Mouse (Mus musculus) gastrocnemius, postnatal 36 days (tissue): ENCODE measurements around the gene Kcnq4. TPM values are rescaled to one million over a fixed set of nuclear protein-coding genes. Genes with fewer than 3 reads are reported as not detected.
A peak's percentile ranks its signal among the peaks of the same experiment; 100 is the strongest.

Experiments
- DNase-seq, 2 experiments: peaks; one replicate each; pipeline ENCODE4 v3.0.0; 2022
- intact Hi-C: fragments of 180-260 bp; cut with DNase I; formaldehyde crosslinking; loops from one replicate; pipeline ENCODE4 v1.15.1; 2025
- total RNA-seq, 2 experiments: library from RNA; stranded (reverse); gene quantifications; 2 replicates each; pipeline ENCODE4 v1.2.3; 2021

Gene Kcnq4
- total RNA-seq, 2 experiments from 2014 or later: 18.6 to 18.9 TPM

DNA sequence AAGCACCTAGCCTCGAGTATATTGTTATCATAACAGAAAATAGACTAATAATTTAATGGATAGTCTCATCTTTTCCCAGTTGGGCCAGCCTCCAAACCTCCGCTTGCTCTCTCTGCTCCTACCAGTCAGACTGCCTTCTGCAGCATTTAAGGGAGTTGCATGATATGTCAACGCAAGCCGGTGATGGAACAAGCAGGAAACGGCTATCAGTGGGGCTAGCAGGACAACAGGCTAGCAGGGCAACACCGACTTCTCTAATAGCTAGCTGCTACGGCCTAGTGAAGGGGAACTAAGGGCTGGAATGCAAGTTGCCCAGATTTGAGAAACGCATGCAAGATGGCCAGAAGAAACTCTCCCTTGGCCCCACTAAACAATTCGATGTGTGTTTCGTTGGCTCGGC, 20.6 kb downstream of the Kcnq4 start:
- DNase-seq: no peak
- intact Hi-C loops: no loop called here

DNA sequence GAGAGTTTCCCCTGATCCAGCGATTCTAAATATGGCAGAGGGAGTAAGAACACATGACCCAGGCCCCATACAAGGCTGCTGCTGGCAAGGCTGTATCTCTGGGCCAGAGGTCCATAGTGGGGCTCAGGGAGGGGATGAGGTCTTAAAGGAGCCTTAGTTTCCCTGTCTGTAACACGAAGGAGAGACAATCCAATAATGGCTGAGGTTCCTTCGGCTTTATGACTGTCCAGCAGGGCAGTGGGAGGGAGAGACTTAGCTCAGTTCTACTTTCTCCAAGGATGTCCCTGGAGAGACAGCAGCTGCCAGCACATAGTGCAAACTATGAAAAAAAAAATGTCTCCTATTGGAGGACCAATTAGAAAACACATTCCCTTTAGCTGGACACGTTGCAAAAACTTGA, 22.2 kb downstream of the Kcnq4 start:
- intact Hi-C loops: no loop called here
- DNase-seq: peak in 1 of 2 experiments; percentile 20

DNA sequence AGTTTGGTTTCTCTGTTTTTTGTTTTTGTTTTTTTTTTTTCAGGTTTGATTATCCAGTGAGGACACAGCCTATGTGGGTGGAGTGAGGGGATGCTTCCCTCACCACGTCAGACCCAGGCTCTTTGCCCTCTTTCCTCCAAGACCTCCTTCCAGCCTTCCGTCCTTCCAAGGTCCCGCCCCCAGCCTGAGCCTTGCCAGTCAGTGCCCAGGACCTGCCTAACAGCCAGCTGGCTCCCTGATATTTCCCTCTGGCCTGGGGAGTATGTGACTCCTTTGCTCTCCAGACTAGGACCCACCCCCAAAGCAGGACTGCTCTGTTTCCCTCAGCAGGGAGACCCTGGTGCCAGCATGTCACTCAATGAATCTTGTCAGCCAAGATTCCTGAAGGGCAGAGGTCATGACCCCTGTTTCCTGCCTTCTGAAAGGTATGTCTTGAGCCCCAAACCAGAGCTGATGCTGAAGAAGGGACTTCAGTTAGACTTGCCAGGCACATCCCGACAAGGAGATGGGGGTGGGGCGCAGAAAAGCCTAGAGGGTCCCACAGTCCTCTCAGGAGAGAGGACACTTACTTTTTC, 22.8 kb downstream of the Kcnq4 start:
- peak in 1 of 2 experiments; percentile 38 for DNase-seq
- intact Hi-C loops: no loop called here

DNA sequence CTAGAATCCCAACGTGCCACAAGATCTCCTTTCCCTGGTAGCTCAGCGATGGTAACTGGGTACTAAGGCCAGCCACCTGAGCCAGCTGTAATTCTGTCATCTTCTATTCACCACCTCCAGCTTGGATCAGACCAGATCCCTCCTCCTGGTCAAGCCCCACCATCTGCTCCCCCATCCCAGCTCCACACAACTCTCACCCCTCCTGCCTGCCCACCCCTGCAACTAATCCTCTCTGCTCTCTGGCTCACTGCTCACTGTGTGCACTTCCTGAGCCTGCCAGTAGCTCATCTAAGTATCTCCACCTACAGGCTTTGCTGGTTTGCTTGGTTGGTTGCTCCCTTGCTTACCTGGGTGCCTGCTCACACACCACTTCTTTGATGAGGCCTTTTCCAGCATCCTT, 26.8 kb downstream of the Kcnq4 start:
- no peak for DNase-seq
- intact Hi-C loops: no loop called here

DNA sequence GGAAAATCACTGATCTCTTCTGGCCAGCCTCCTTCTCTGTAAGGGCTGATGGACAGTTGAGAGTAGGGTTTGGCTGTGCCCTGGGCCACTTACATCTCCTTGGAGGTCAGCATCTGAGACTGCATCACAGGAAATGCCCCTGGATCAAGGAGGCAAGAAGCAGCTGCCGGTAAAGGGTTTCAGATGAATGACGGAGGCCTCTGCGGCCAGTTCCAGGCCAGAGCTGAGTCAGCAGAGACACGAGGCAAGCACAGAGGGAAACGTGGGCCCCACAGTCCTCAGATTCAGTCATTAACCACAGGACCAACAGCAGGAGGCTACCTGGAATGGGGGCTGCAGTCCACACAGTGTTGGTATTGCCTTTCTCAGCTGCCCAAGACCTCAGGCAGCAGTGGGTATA, 29.3 kb downstream of the Kcnq4 start:
- intact Hi-C loops: no loop called here

GRCm38 (mm10) chr4:120717591-120717990, 30.8 kb downstream of the Kcnq4 start:
- DNase-seq: no peak
- intact Hi-C loops: no loop called here

More for the DNA sequence above, 29.3 kb downstream of the Kcnq4 start:
- no peak for DNase-seq

- intact Hi-C loops: no loop called here
- no peak for DNase-seq
Measured at GRCm38 (mm10) chr4:120716765-120717164, 31.6 kb downstream of the Kcnq4 start.

DNA sequence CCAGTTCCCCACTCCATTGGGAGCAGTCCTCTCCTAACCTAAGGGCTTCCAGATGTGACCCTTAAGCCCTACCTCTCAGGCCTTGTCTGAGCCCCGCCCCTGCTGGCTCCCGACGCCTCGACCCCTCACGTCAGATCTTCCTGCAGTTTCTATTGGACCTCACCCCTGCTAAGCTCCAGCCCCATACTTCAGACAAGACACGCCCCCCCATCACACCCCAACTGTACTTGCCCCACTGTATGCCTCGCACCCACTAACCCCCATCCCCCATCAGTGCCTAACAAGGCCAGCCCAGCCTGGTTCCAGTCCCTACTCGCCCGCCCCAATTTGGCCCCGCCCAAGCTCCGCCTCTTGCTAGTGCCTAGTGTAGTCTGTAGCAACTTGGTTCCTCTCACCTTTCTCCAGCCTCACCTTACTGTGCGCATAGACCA, 32.3 kb downstream of the Kcnq4 start:
- DNase-seq: peak in 1 of 2 experiments; percentile 38
- intact Hi-C loops: no loop called here

- intact Hi-C loops: no loop called here
- DNase-seq: no peak
Measured at GRCm38 (mm10) chr4:120713856-120714497, 34.4 kb downstream of the Kcnq4 start.

DNA sequence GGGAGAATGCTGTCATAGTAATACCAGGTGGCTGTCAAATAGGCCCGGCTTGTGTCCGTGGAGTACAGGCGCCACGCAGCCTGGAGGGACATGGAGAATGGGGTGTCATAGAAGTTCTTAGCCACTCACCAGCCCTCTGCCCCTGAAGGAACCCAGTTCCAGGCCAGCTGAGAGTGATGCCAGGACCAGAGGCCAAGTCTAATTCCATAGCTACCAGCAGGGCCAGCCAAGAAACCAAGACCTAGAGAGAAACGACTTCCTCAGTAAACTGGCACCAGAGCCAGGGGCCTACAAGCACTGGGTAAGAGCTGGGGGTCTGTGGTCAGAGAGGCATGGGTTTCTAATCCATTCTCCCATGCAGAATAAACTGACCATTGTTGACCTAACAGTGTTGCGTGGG, 35.4 kb downstream of the Kcnq4 start:
- intact Hi-C loops: no loop called here
- no peak for DNase-seq

DNA sequence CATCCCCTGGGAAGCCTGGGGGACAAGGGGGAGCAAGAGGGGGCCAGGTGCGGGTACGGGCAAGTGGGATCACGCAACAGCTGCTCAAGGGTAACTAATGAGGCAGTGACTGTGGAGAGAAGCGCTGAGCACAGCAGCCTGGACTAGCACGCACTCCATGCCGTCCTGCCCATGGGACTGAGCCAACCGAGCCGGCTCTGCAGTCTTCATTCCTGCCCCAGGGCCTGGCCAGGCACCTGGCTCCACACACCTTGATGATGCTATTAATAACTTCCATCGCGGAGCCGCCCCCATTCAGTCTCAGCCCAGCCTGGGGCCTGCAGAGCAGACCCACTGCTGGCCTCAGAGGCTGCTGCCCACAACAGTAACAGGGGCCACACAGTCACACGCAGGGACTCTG, 36.2 kb downstream of the Kcnq4 start:
- DNase-seq: no peak
- intact Hi-C loops: no loop called here

DNA sequence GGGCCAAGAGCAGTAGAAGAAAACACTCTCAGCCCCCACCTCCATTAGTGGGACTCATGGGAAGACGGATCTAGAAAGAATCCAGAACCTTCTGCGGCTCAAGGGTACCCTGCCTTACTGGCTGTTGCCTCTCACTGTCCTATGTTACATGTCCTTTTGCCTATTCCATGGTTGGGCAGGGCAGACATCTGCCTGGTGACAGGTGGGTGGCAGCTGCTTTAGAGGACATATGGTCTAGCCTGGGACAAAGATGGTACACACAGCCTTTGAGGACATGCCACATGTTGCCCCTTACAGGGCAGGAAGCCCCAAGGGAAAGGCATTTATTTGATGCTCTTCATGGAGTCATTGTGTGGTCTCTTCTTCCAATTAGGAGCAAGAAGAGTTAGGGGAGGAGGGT, 45.9 kb downstream of the Kcnq4 start:
- intact Hi-C loops: no loop called here
- DNase-seq: no peak

GRCm38 (mm10) chr4:120702056-120702455, 46.4 kb downstream of the Kcnq4 start:
- intact Hi-C loops: no loop called here
- peak in 1 of 2 experiments; percentile 28 for DNase-seq

- DNase-seq: peak in 1 of 2 experiments; percentile 58
- intact Hi-C loops: no loop called here
Measured at GRCm38 (mm10) chr4:120701180-120701579, 47.2 kb downstream of the Kcnq4 start.

- intact Hi-C loops: no loop called here
- DNase-seq: no peak
Measured at GRCm38 (mm10) chr4:120697799-120698484, 50.5 kb downstream of the Kcnq4 start.

- intact Hi-C loops: no loop called here
- DNase-seq: no peak
Measured at GRCm38 (mm10) chr4:120697353-120697752, 51.1 kb downstream of the Kcnq4 start.

- intact Hi-C loops: loop anchor here (2.0 kb wide), 1 partner anchor 62 kb away; no protein-coding TSS in a partner anchor
- DNase-seq: peak in 1 of 2 experiments; percentile 65
Measured at GRCm38 (mm10) chr4:120692717-120693116, 55.7 kb downstream of the Kcnq4 start.

- intact Hi-C loops: loop anchor here (5.0 kb wide), 1 partner anchor 198 kb away; no protein-coding TSS in a partner anchor
- no peak for DNase-seq
Measured at GRCm38 (mm10) chr4:120689317-120689716, 59.1 kb downstream of the Kcnq4 start.

DNA sequence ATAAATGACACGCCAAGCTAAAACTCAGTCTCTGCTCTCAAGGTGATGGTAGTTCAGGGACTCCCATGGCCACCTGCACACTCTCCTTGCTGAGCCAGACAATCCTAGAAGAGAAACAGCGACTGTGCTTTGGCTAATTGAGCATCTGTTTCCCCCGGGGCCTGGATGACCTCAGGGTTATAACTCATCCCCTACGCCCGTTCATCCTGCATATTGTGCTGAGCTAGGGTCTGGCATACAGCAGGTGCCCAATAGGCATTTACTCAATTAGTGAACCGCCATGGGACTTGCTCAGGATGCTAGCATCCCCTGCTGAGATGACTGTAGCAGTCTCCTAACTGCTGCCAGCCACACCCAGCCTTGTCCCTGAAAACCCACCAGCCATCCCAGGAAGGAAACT, 61.1 kb downstream of the Kcnq4 start:
- no peak for DNase-seq
- intact Hi-C loops: loop anchor here (5.0 kb wide), 1 partner anchor 200 kb away; no protein-coding TSS in a partner anchor

DNA sequence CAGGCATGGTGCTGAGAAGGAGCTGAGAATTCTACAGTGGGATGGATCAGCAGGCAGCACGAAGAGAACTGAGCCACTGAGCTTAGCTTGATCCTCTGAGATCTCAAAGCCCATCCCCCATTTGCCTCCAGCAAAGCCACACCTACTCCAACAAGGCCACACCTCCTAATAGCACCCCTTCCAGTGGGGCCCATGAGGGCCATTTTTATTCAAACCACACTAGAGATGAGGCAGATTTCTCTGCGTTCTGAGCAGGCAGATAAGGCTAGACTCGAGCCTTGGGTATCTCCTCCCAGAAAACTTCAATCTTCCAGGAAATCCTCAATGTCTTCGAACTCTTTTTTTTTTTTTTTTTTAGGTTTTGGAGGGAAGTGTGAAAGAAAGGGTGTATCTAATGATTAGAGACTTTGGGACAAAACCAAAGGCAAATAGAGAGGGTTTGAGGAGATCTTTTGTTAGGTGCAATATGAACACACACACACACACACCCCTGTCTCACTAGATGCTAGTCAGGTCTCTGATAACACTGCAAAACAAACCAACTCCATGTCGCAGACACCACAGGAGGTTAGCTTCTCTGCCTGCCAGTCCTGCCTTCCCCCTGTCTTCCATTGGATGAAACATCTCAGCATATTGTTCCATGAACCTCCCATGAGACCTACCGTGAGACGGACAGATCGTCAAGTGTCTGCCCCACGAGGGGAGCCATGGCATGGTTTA, 65.0 kb downstream of the Kcnq4 start:
- no peak for DNase-seq
- intact Hi-C loops: loop anchor here (5.0 kb wide), 1 partner anchor 296 kb away; no protein-coding TSS in a partner anchor

GRCm38 (mm10) chr4:120682168-120682567, 66.2 kb downstream of the Kcnq4 start:
- intact Hi-C loops: loop anchor here (1.0 to 5.0 kb wide), 2 partner anchors 92 to 295 kb away; no protein-coding TSS in a partner anchor
- DNase-seq: peak in 1 of 2 experiments; percentile 22
